Mouse (Mus musculus) common myeloid progenitor, adult 5-6 weeks (primary cell): Measurements from ENCODE around the gene Ercc6l2. TPM values are rescaled to one million over a fixed set of nuclear protein-coding genes. Genes with fewer than 3 reads are reported as not detected.
"Not testable (repeated sequence)": the region's sequence is repeated elsewhere in the genome, so short reads cannot be mapped to it uniquely, and the experiment has no call there.

Experiments used
- ATAC-seq: replicated peaks from 2 replicates; pipeline ENCODE4 v1.8.0; 2016; ENCODE audit warnings: low read depth, mild to moderate bottlenecking, moderate TSS enrichment, inconsistent platforms; ENCODE audit not compliant: poor library complexity, severe bottlenecking
- total RNA-seq: library from RNA; stranded (forward); fragments of 200-1000, 187-1606 nt; gene quantifications from 2 replicates; pipeline ENCODE4 v1.2.3, GENCODE M21; 2017

The Ercc6l2 gene
- total RNA-seq, 1 experiment from 2014 or later, result 43.7 TPM

DNA sequence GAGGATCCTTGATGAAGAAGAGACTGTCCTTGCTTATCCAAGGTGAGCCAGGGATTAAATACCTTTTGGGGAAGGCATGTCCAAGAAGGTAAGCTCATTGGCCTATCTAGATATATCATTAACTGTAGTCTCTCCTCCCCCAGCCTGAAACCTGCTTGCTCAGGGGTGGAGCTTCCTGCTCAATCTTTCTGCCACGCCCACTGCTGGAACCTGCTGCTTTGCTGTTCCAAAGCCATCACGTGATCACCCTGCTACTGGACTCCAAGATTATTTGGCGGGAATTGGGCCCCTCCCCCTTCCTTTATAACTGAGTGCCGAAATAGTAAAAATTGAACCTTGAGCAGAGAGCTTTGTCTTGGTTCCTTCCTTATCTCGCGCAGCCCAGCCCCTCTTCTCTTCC lies 109.0 kb downstream of the Ercc6l2 start:
- ATAC-seq, result not testable (repeated sequence)

DNA sequence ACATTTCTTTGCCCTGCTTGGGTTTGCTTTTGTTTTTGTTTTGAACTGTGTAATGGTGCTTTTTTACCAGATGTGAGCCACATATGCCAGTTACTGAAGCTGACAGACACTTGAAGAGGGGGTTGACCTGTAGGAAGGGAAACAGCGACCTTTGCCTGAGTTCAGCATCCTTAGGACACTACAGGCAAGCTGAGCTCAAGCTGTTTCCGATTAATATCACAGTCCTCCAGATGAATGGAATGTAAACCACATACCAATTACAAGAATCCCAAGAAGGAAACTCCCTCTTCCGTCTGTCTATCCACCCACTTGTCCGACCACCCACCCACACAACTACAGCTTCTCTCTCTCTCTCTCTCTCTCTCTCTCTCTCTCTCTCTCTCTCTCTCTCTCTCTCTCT lies 112.3 kb downstream of the Ercc6l2 start:
- no peak for ATAC-seq

DNA sequence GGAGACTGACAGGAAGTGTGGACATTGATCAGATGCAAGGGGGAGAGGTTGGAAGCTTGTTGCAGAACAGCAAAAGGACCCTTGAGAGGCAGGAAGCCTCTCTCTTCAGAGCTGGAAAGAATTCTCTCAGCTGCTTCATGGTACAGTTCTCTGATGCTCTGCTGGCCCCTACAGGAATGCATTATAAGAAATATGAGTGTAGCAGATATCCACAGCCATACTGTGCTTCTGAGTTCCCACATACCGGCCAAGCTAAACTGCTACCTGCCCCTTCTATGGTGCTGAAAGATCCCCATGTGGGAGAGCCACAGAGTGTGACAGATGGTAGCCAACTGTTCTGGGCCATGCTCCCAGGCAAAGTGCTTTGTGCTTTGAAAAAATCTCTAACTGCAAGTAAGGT lies 114.3 kb downstream of the Ercc6l2 start:
- ATAC-seq, result no peak; the same call in 1 of the 2 replicates

DNA sequence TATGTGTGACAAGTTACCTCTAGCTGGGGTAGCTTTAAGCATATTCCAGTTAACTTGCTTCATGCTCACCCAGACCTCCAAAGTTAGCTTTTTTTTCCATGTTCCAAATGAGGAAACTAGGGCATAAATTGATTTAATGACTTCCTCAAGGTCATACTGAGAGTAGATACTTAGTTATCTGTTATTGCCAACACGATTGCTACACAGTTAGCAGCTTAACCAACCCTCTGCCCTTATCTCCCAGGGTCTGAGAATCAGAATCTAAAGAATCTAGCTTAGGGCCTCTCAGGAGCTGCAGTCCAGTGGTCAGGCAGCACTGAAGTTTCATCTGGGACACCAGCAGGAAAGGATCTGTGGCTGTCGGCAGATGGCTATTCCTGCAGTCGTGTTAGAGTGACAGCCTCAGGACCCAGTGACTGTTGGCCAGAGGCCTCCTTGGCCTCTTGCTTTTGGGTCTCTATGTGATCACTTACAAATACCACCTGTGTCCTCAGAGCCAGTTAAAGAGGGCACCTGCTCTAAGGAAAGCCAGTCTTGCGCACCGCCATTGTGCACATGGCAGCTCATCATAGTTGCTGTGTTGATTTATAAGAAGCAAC lies 115.0 kb downstream of the Ercc6l2 start:
- no peak for ATAC-seq

DNA sequence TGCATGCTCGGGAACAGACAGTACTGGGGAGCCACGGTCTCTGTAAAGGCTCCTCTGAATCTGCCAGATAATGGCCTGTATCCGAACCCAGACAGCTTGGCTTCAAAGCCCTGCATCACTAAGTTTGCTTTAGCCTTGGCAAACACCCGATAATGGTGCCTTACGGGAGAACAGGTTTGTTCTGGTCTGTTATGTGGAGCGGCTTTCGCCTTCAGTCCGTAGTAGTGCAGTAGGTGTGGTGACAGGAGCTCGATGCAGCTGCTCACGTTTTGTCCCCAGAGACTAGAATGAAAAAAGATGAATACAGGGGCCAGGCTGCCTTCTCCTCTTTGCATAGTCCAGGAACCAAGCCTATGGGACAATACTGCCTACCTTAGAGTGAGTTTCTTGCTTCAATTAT lies 115.5 kb downstream of the Ercc6l2 start:
- no peak for ATAC-seq

DNA sequence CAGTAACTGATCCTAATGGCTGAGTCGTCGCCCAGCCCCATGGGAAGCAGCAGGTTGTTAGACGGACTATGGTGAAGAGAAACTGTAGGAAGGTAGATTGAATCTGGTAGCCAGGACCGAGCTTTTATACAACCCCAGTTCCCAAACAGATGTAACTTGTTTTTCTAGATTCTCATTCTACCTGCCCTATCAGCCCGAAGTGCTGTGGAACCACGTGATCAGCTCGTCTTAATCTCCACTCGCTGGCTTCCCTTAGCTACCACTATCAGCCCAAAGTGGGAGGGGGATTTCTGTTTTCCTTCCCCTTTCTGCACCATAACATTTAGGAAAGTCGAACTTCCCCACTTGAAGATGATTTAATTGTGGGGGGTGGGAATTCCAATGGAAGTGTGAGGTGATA lies 121.3 kb downstream of the Ercc6l2 start:
- peak; percentile 60 for ATAC-seq

DNA sequence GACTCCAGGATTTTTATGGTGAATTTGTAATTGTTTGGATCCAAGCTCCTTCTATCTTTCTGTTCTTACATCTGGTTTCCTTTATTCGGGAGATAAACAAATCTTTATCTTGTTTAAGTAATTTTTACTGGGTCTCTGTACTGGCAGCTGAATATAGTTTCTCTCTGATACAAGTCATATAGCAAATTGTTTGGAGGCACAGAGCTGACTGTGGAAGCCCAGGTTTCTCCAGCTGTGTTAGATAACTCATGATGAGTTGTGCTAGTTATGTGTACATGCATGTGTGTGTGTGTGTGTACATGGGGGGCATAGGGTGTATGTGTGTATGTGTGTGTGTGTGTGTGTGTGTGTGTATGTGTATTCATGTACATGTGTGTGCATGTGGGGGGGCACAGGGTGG lies 125.2 kb downstream of the Ercc6l2 start:
- no peak for ATAC-seq

DNA sequence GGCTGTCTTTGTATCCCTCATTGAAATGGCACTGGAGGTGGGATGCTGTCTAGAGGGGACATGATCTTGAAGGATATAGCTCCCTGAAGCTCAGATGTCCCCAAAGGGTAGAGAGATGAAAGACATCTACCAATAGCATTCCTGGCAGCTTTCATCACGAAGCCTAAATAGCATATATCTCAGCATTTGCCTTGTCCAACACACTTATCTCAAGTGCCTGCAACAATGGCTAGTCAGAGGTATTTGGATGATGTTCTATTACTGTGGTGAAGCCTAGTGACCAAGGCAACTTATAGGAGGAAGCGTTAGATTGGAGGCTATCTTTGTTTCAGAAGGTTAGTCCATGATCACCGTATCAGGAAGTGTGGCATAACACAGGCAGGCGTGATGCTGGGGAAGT lies 126.1 kb downstream of the Ercc6l2 start:
- no peak for ATAC-seq

DNA sequence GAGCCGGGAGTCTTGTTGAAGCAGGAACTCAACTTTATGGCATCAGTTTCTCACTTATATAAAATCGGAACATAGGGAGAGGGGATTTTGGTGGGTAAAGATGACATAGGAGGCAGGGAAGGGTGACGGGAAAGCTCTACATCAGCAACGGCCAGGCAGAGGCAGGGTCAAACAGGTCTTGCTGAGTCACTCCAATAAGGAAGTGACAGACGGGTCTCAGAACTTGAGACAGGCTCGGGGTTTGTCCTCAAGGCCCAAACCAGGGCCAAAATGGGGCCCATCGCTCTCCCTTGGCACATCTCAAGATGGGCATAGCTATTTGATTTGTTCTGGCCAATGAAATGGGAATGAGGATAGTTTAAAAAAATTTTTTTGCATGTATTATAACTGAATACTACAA lies 128.6 kb downstream of the Ercc6l2 start:
- no peak for ATAC-seq

DNA sequence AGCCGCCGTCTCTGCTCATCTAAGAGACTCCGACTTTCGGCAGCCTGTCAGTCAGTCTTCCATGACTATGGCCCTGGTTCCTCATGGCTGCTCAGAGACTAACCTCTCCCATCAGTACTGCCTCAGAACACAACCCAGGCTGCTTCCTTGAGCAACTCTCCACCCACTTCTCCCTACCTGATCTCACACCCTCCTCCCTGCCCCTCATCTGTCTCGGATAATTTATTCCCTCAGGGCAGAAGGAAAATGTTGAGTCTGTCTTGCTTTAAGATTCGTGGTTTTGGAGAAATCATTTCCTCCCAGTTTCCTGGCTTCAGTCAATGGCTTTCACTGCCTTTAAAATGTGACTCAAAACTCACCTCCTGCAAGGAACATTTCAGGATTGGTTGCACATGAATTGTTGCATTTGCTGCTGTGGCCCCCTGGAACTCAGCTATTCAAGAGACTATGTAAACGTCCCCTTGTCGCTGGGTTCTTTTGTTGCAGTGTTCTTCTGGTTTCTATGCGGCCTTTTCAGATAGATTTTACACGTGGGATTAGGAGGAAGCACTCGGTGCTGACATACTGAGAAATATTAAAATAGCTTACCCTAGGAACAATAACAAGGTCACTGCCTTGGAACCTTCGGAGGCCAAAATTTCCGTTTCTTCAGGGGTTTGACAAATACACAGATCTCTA lies 129.4 kb downstream of the Ercc6l2 start:
- ATAC-seq, result no peak

Other genes with a start within 250 kb of the Ercc6l2 start
- 11.9 and 13.8 TPM in 2 replicates for gene Ptch1, start 241.6 kb upstream of the Ercc6l2 start, total RNA-seq